ENCODE assay signal across 1 mouse cellular context in the genomic region with DNA sequence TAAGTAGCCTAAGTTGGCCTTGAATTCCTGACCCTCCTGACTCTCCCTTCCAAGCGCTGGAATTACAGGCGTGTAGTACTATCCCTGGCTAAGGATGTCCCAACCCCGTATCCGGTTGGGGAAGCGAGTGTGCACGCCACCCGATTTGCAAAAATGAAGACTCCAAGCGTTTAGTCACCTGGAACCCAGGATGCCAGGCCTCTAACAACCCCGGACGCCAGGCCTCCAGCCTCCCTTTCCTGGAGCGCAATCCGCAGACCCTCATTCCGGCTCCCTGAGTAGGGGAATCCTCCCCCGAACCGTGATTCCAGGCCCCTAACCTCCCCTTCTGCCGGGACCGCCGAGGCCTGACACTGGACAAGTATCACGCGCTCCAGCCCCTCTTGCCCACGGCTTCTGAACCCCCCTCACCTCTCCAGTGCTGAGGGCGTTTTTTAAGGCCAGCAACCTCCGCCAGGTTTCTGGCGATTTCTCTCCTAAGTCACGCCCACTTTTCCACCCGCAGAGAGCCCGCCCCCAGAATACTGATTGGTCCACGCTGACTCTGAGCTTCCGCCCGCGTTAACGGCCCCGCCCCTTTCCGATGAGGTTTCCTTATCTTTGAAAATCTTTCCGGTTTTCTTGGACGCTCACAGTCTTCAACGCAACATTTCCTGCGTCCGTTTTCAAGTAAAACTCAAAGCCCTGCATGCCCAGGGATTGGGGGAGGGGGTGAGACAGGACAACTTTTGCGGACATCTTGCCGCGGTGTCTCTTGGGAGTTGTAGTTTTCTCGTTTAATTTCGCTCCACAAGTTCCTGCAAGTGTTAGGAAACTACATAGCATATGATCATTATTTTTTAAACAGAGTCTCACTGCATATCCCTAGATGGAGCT.
A peak's percentile ranks its signal among the peaks of the same experiment; 100 is the strongest.
TF ChIP-seq lines count a peak whose summit lies in the region.

A gene (minus strand): TSS at position 495 of the 876 bp plus-strand sequence.

TF ChIP-seq in MEL, 35 proteins besides CTCF, POLR2A, EP300 and RAD21 (continued from another document):
- TF ChIP-seq SIN3A (IDR thresholded peaks at IDR 0.05; ENCODE audit: low read length) (peak; percentile 98), MXI1 (IDR thresholded peaks at IDR 0.05; ENCODE audit: low read depth, low read length) (peak; percentile 75), POLR2AphosphoS2 (IDR thresholded peaks at IDR 0.05; ENCODE audit: low read length) (peak; percentile 86; the same call in 1 of the 2 replicates), TBP (IDR thresholded peaks at IDR 0.05; ENCODE audit: low read depth, low read length) (peak; percentile 77; the same call in 1 of the 2 replicates), USF1 (IDR thresholded peaks at IDR 0.05; ENCODE audit: low read depth, low read length) (peak; percentile 27; the same call in 1 of the 2 replicates), RCOR1 (IDR thresholded peaks at IDR 0.05; ENCODE audit: low read depth, low read length) (0 out of 2 replicates have a peak, but pooled peaks have one; percentile 48), SMC3 (IDR thresholded peaks at IDR 0.05; ENCODE audit: low read depth, low read length) (no peak), TAL1 (IDR thresholded peaks at IDR 0.05; ENCODE audit: low read length) (no peak)
TF ChIP-seq in MEL: peak in this region for 19.
